Mouse (Mus musculus): ENCODE data around the gene Rbm12. TPM values are rescaled to one million over a fixed set of nuclear protein-coding genes. Genes with fewer than 3 reads are reported as not detected.

Gene Rbm12
- polyA plus RNA-seq (2012; ENCODE audit: insufficient read depth, insufficient read length, low replicate concordance, missing spikeins) = 391 TPM in 1 of 2 replicates, not detected in the other

- peak within 1 kb of the TSS; percentile 85 for H3K4me3 ChIP-seq (ENCODE audit: insufficient read depth, low read depth, low read length)
- under 1% methylated on average over 74 of the region's 74 CpGs for WGBS
- H3K27ac ChIP-seq (ENCODE audit: insufficient read depth, low read depth, low read length) = peak within 1 kb of the TSS; percentile 87
- peaks cover 2% of the 10 kb centered on the region; the same call in 1 of the 2 replicates for H3K4me1 ChIP-seq (ENCODE audit: control insufficient read depth, insufficient read depth, low read length)
- TF ChIP-seq POLR2A (IDR thresholded peaks at IDR 0.05; ENCODE audit: insufficient read depth, low read depth, low read length) (peak; percentile 92), CTCF (IDR thresholded peaks at IDR 0.05; ENCODE audit: insufficient read depth, low read depth, low read length) (no peak)
Measured at GRCm38 (mm10) chr2:156111358-156112079, at the start of gene Rbm12, which contains the start of gene Cpne1. Rbm12 (minus strand) TSS chr2:156111978. Cpne1 (minus strand) TSS chr2:156111965.

- no peak overlapping the region for H3K27ac ChIP-seq (ENCODE audit: insufficient read depth, low read depth, low read length)
- no peaks in the 10 kb centered on the region for H3K4me1 ChIP-seq (ENCODE audit: control insufficient read depth, insufficient read depth, low read length)
- H3K4me3 ChIP-seq (ENCODE audit: insufficient read depth, low read depth, low read length) = no peak overlapping the region
- TF ChIP-seq CTCF (IDR thresholded peaks at IDR 0.05; ENCODE audit: insufficient read depth, low read depth, low read length) (no peak), POLR2A (IDR thresholded peaks at IDR 0.05; ENCODE audit: insufficient read depth, low read depth, low read length) (no peak)
Measured at GRCm38 (mm10) chr2:156151538-156151937, 39.8 kb upstream of the Rbm12 start.

- 73% methylated on average over 3 of the region's 3 CpGs for WGBS
- TF ChIP-seq POLR2A (IDR thresholded peaks at IDR 0.05; ENCODE audit: insufficient read depth, low read depth, low read length) (no peak), CTCF (IDR thresholded peaks at IDR 0.05; ENCODE audit: insufficient read depth, low read depth, low read length) (no peak)
- Histone ChIP-seq H3K4me3 (ENCODE audit: insufficient read depth, low read depth, low read length) (no peak overlapping the region), H3K27ac (ENCODE audit: insufficient read depth, low read depth, low read length) (no peak overlapping the region), H3K4me1 (ENCODE audit: control insufficient read depth, insufficient read depth, low read length) (peaks cover 3% of the 10 kb centered on the region; the same call in 1 of the 2 replicates)
Measured at GRCm38 (mm10) chr2:156147316-156147915, 35.6 kb upstream of the Rbm12 start.

GRCm38 (mm10) chr2:156146272-156146989, 34.7 kb upstream of the Rbm12 start:
- H3K27ac ChIP-seq (ENCODE audit: insufficient read depth, low read depth, low read length) = no peak overlapping the region
- TF ChIP-seq CTCF (IDR thresholded peaks at IDR 0.05; ENCODE audit: insufficient read depth, low read depth, low read length) = no peak
- no peak for TF ChIP-seq POLR2A (IDR thresholded peaks at IDR 0.05; ENCODE audit: insufficient read depth, low read depth, low read length)
- WGBS = 48% methylated on average over 5 of the region's 5 CpGs
- no peak overlapping the region for H3K4me3 ChIP-seq (ENCODE audit: insufficient read depth, low read depth, low read length)
- peaks cover 3% of the 10 kb centered on the region; the same call in 1 of the 2 replicates for H3K4me1 ChIP-seq (ENCODE audit: control insufficient read depth, insufficient read depth, low read length)

- Histone ChIP-seq H3K4me1 (ENCODE audit: control insufficient read depth, insufficient read depth, low read length) (peaks cover 3% of the 10 kb centered on the region; the same call in 1 of the 2 replicates), H3K4me3 (ENCODE audit: insufficient read depth, low read depth, low read length) (no peak overlapping the region), H3K27ac (ENCODE audit: insufficient read depth, low read depth, low read length) (no peak overlapping the region)
- TF ChIP-seq POLR2A (IDR thresholded peaks at IDR 0.05; ENCODE audit: insufficient read depth, low read depth, low read length) (no peak), CTCF (IDR thresholded peaks at IDR 0.05; ENCODE audit: insufficient read depth, low read depth, low read length) (no peak)
- WGBS = 45% methylated on average over 11 of the region's 11 CpGs
Measured at GRCm38 (mm10) chr2:156145486-156146130, 33.8 kb upstream of the Rbm12 start.

GRCm38 (mm10) chr2:156143953-156144724, 32.4 kb upstream of the Rbm12 start, which contains the start of the genes Romo1 and Nfs1:
Romo1 (plus strand) TSS chr2:156144039.
Nfs1 (minus strand) TSS chr2:156144186.
- peak within 1 kb of the TSS; percentile 54 for H3K27ac ChIP-seq (ENCODE audit: insufficient read depth, low read depth, low read length)
- TF ChIP-seq CTCF (IDR thresholded peaks at IDR 0.05; ENCODE audit: insufficient read depth, low read depth, low read length) (0 out of 2 replicates have a peak, but pooled peaks have one; percentile 11), POLR2A (IDR thresholded peaks at IDR 0.05; ENCODE audit: insufficient read depth, low read depth, low read length) (peak; percentile 48; the same call in 1 of the 2 replicates)
- H3K4me3 ChIP-seq (ENCODE audit: insufficient read depth, low read depth, low read length) = peak within 1 kb of the TSS; percentile 66
- under 1% methylated on average over 67 of the region's 70 CpGs for WGBS
- peaks cover 3% of the 10 kb centered on the region; the same call in 1 of the 2 replicates for H3K4me1 ChIP-seq (ENCODE audit: control insufficient read depth, insufficient read depth, low read length)

- Histone ChIP-seq H3K4me3 (ENCODE audit: insufficient read depth, low read depth, low read length) (peak overlapping the region; percentile 66), H3K27ac (ENCODE audit: insufficient read depth, low read depth, low read length) (peak overlapping the region; percentile 38; the same call in 1 of the 2 replicates), H3K4me1 (ENCODE audit: control insufficient read depth, insufficient read depth, low read length) (peaks cover 3% of the 10 kb centered on the region; the same call in 1 of the 2 replicates)
- WGBS = under 1% methylated on average over 16 of the region's 16 CpGs
- TF ChIP-seq CTCF (IDR thresholded peaks at IDR 0.05; ENCODE audit: insufficient read depth, low read depth, low read length) (no peak), POLR2A (IDR thresholded peaks at IDR 0.05; ENCODE audit: insufficient read depth, low read depth, low read length) (no peak)
Measured at GRCm38 (mm10) chr2:156143367-156143766, 31.6 kb upstream of the Rbm12 start.
